Mouse (Mus musculus): ENCODE measurements around the gene Calhm2. TPM values are rescaled to one million over a fixed set of nuclear protein-coding genes. Genes with fewer than 3 reads are reported as not detected.
A peak's percentile ranks its signal among the peaks of the same experiment; 100 is the strongest.

The Calhm2 gene
- polyA plus RNA-seq (2015; fragmentation: Nextera tagmentation; extraction: Ambion mirVana), result 2.0 and 2.6 TPM in 2 replicates

GRCm38 (mm10) chr19:47137771-47138421 is at the start of gene Calhm2:
Calhm2 (minus strand) TSS chr19:47138294.
- Histone ChIP-seq H3K9ac (replicated peaks) (peak within 1 kb of the TSS; percentile 63), H3K4me1 (ENCODE audit: insufficient read depth) (peaks cover 8% of the 10 kb centered on the region; the same call in 1 of the 2 replicates), H3K27me3 (ENCODE audit: insufficient read depth, low read length) (0 out of 2 replicates have a peak, but pooled peaks cover 8% of the 10 kb centered on the region), H3K4me2 (ENCODE audit: low read depth, low read length) (peak within 1 kb of the TSS; percentile 68), H3K4me3 (ENCODE audit: low read depth, low read length) (peak within 1 kb of the TSS; percentile 45), H3K27ac (ENCODE audit: low read depth) (peak within 1 kb of the TSS; percentile 81), H3K36me3 (replicated peaks; ENCODE audit: insufficient read depth, low read length) (no peaks in the 10 kb centered on the region; the same call in 1 of the 2 replicates), H3K9me3 (ENCODE audit: low read length) (no peaks in the 10 kb centered on the region)
- WGBS (ENCODE audit: insufficient replicate concordance), result 6% methylated on average over 28 of the region's 28 CpGs
- TF ChIP-seq EP300 (IDR thresholded peaks at IDR 0.05; ENCODE audit: low read depth) (no peak), CTCF (IDR thresholded peaks at IDR 0.05; ENCODE audit: low read depth) (no peak)
- ATAC-seq (peak; percentile 52), DNase-seq (peak; percentile 53)

GRCm38 (mm10) chr19:47186514-47187275 is 48.6 kb upstream of the Calhm2 start:
- WGBS (ENCODE audit: insufficient replicate concordance), result 52% methylated on average over 15 of the region's 15 CpGs

GRCm38 (mm10) chr19:47184736-47185135 is 46.6 kb upstream of the Calhm2 start:
- no peak overlapping the region for H3K27ac ChIP-seq (ENCODE audit: low read depth)
- H3K9ac ChIP-seq (replicated peaks), result no peak overlapping the region
- H3K4me3 ChIP-seq (ENCODE audit: low read depth, low read length), result no peak overlapping the region
- peaks cover 12% of the 10 kb centered on the region for H3K27me3 ChIP-seq (ENCODE audit: insufficient read depth, low read length)
- no peaks in the 10 kb centered on the region for H3K36me3 ChIP-seq (replicated peaks; ENCODE audit: insufficient read depth, low read length)
- no peaks in the 10 kb centered on the region for H3K4me1 ChIP-seq (ENCODE audit: insufficient read depth)
- H3K9me3 ChIP-seq (ENCODE audit: low read length), result no peaks in the 10 kb centered on the region
- H3K4me2 ChIP-seq (ENCODE audit: low read depth, low read length), result no peak overlapping the region
- DNase-seq (no peak), ATAC-seq (no peak)
- WGBS (ENCODE audit: insufficient replicate concordance), result 42% methylated on average over 4 of the region's 4 CpGs
- TF ChIP-seq CTCF (IDR thresholded peaks at IDR 0.05; ENCODE audit: low read depth), result no peak
- no peak for TF ChIP-seq EP300 (IDR thresholded peaks at IDR 0.05; ENCODE audit: low read depth)

More at GRCm38 (mm10) chr19:47186514-47187275, 48.6 kb upstream of the Calhm2 start:
- Histone ChIP-seq H3K27me3 (ENCODE audit: insufficient read depth, low read length) (no peaks in the 10 kb centered on the region), H3K4me3 (ENCODE audit: low read depth, low read length) (no peak overlapping the region), H3K4me2 (ENCODE audit: low read depth, low read length) (no peak overlapping the region), H3K9ac (replicated peaks) (no peak overlapping the region), H3K36me3 (replicated peaks; ENCODE audit: insufficient read depth, low read length) (no peaks in the 10 kb centered on the region), H3K27ac (ENCODE audit: low read depth) (no peak overlapping the region), H3K9me3 (ENCODE audit: low read length) (no peaks in the 10 kb centered on the region), H3K4me1 (ENCODE audit: insufficient read depth) (no peaks in the 10 kb centered on the region)
- DNase-seq, result no peak
- no peak for ATAC-seq
- TF ChIP-seq EP300 (IDR thresholded peaks at IDR 0.05; ENCODE audit: low read depth), result no peak
- TF ChIP-seq CTCF (IDR thresholded peaks at IDR 0.05; ENCODE audit: low read depth), result no peak

- no peak overlapping the region for H3K27ac ChIP-seq (ENCODE audit: low read depth)
Observed at GRCm38 (mm10) chr19:47184221-47184620, 46.1 kb upstream of the Calhm2 start.

GRCm38 (mm10) chr19:47180011-47180410 is 41.9 kb upstream of the Calhm2 start:
- Histone ChIP-seq H3K4me1 (ENCODE audit: insufficient read depth) (peaks cover 4% of the 10 kb centered on the region), H3K9ac (replicated peaks) (no peak overlapping the region), H3K4me2 (ENCODE audit: low read depth, low read length) (no peak overlapping the region), H3K27me3 (ENCODE audit: insufficient read depth, low read length) (peaks cover 38% of the 10 kb centered on the region), H3K9me3 (ENCODE audit: low read length) (no peaks in the 10 kb centered on the region), H3K27ac (ENCODE audit: low read depth) (no peak overlapping the region), H3K4me3 (ENCODE audit: low read depth, low read length) (no peak overlapping the region; the same call in 1 of the 2 replicates), H3K36me3 (replicated peaks; ENCODE audit: insufficient read depth, low read length) (no peaks in the 10 kb centered on the region)
- 23% methylated on average over 8 of the region's 8 CpGs for WGBS (ENCODE audit: insufficient replicate concordance)
- no peak for ATAC-seq
- no peak for DNase-seq
- TF ChIP-seq CTCF (IDR thresholded peaks at IDR 0.05; ENCODE audit: low read depth) (no peak), EP300 (IDR thresholded peaks at IDR 0.05; ENCODE audit: low read depth) (no peak)

More at GRCm38 (mm10) chr19:47184221-47184620, 46.1 kb upstream of the Calhm2 start:
- ATAC-seq (no peak), DNase-seq (no peak)
- Histone ChIP-seq H3K4me1 (ENCODE audit: insufficient read depth) (no peaks in the 10 kb centered on the region), H3K36me3 (replicated peaks; ENCODE audit: insufficient read depth, low read length) (no peaks in the 10 kb centered on the region), H3K4me2 (ENCODE audit: low read depth, low read length) (no peak overlapping the region), H3K4me3 (ENCODE audit: low read depth, low read length) (no peak overlapping the region), H3K27me3 (ENCODE audit: insufficient read depth, low read length) (peaks cover 17% of the 10 kb centered on the region), H3K9ac (replicated peaks) (no peak overlapping the region), H3K9me3 (ENCODE audit: low read length) (no peaks in the 10 kb centered on the region)
- no peak for TF ChIP-seq CTCF (IDR thresholded peaks at IDR 0.05; ENCODE audit: low read depth)
- TF ChIP-seq EP300 (IDR thresholded peaks at IDR 0.05; ENCODE audit: low read depth), result no peak
- 63% methylated on average over 8 of the region's 8 CpGs for WGBS (ENCODE audit: insufficient replicate concordance)

GRCm38 (mm10) chr19:47179272-47179809 is 41.2 kb upstream of the Calhm2 start:
- TF ChIP-seq EP300 (IDR thresholded peaks at IDR 0.05; ENCODE audit: low read depth), result no peak
- TF ChIP-seq CTCF (IDR thresholded peaks at IDR 0.05; ENCODE audit: low read depth), result no peak
- no peaks in the 10 kb centered on the region for H3K36me3 ChIP-seq (replicated peaks; ENCODE audit: insufficient read depth, low read length)
- H3K9me3 ChIP-seq (ENCODE audit: low read length), result no peaks in the 10 kb centered on the region
- WGBS (ENCODE audit: insufficient replicate concordance), result 3% methylated on average over 39 of the region's 42 CpGs
- no peak for DNase-seq
- H3K9ac ChIP-seq (replicated peaks), result peak overlapping the region; percentile 30
- peak overlapping the region; percentile 90 for H3K4me2 ChIP-seq (ENCODE audit: low read depth, low read length)
- peak; percentile 12; the same call in 1 of the 2 replicates for ATAC-seq
- H3K27ac ChIP-seq (ENCODE audit: low read depth), result no peak overlapping the region
- H3K4me3 ChIP-seq (ENCODE audit: low read depth, low read length), result peak overlapping the region; percentile 56
- peaks cover 4% of the 10 kb centered on the region for H3K4me1 ChIP-seq (ENCODE audit: insufficient read depth)
- peaks cover 38% of the 10 kb centered on the region for H3K27me3 ChIP-seq (ENCODE audit: insufficient read depth, low read length)

Data from liver, postnatal 0 days (tissue).